Mouse (Mus musculus) spleen, postnatal 14 days (tissue): Measurements from ENCODE around the gene Hist1h2ae.
A peak's percentile ranks its signal among the peaks of the same experiment; 100 is the strongest.

Experiments
- DNase-seq, 2 experiments: peaks; one replicate each; pipeline ENCODE4 v3.0.0; 2021 to 2022; ENCODE audit warnings: low spot score in 2 of 2

The Hist1h2ae gene

GRCm38 (mm10) chr13:23521703-23522102 lies 49.3 kb downstream of the Hist1h2ae start:
- DNase-seq, result peak; percentile 72 to 78
